Mouse (Mus musculus): ENCODE measurements around the gene Fam131a. TPM values are rescaled to one million over a fixed set of nuclear protein-coding genes. Genes with fewer than 3 reads are reported as not detected.

Gene Fam131a
- polyA plus RNA-seq, 1 experiment, result 6.2 TPM

DNA sequence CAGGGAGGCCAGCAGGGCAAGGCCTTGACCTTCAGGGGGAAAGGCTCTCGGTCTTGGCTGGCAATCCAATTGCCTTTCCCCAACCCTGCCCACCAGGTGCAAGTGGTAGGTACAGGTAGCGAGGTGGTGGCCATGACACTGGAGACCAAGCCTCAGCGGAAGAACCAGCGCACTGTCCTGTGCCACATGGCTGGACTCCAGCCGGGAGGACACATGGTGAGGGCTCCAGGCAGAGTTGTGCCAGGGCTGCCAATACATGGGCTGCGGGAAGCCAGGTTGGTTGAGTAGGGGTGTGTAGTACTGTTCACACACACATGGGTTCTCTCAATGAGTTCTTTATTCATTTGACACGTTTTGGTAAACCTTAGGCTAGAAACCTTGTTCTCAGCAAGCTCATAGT lies 43.1 kb downstream of the Fam131a start:
- Histone ChIP-seq H3K4me3 (ENCODE audit: insufficient read depth, low read length) (no peak overlapping the region), H3K4me1 (ENCODE audit: control insufficient read depth, insufficient read depth, low read length) (no peaks in the 10 kb centered on the region), H3K27ac (ENCODE audit: insufficient read depth, low read depth, low read length) (no peak overlapping the region)
- TF ChIP-seq CTCF (IDR thresholded peaks at IDR 0.05; ENCODE audit: low read depth, low read length) (no peak), POLR2A (IDR thresholded peaks at IDR 0.05; ENCODE audit: borderline replicate concordance, low read depth, low read length) (no peak)

GRCm38 (mm10) chr16:20736823-20737222 lies 43.8 kb downstream of the Fam131a start:
- Histone ChIP-seq H3K4me1 (ENCODE audit: control insufficient read depth, insufficient read depth, low read length) (no peaks in the 10 kb centered on the region), H3K27ac (ENCODE audit: insufficient read depth, low read depth, low read length) (no peak overlapping the region), H3K4me3 (ENCODE audit: insufficient read depth, low read length) (no peak overlapping the region)
- no peak for TF ChIP-seq POLR2A (IDR thresholded peaks at IDR 0.05; ENCODE audit: borderline replicate concordance, low read depth, low read length)

DNA sequence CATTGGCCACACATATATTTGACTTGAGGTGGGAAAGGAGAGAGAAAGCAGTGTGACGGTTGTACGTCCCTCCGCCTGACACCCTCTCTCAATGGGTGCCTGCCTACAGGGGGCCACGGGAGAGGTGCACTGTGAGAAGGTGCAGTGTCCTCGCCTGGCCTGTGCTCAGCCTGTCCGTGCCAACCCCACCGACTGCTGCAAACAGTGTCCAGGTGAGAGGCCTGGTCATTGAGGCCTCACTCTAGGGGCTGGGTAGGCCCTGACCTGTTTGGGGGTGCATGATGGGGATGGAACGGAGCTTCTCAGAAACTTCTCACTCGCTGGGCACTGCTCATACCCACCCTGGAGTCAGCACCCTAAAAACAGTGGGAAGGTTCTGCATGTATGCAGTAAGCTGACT lies 46.8 kb downstream of the Fam131a start:
- H3K27ac ChIP-seq (ENCODE audit: insufficient read depth, low read depth, low read length), result no peak overlapping the region
- no peak overlapping the region for H3K4me3 ChIP-seq (ENCODE audit: insufficient read depth, low read length)
- TF ChIP-seq CTCF (IDR thresholded peaks at IDR 0.05; ENCODE audit: low read depth, low read length), result no peak
- no peak for TF ChIP-seq POLR2A (IDR thresholded peaks at IDR 0.05; ENCODE audit: borderline replicate concordance, low read depth, low read length)
- no peaks in the 10 kb centered on the region for H3K4me1 ChIP-seq (ENCODE audit: control insufficient read depth, insufficient read depth, low read length)

- no peak overlapping the region for H3K27ac ChIP-seq (ENCODE audit: insufficient read depth, low read depth, low read length)
- TF ChIP-seq POLR2A (IDR thresholded peaks at IDR 0.05; ENCODE audit: borderline replicate concordance, low read depth, low read length) (no peak), CTCF (IDR thresholded peaks at IDR 0.05; ENCODE audit: low read depth, low read length) (no peak)
- H3K4me1 ChIP-seq (ENCODE audit: control insufficient read depth, insufficient read depth, low read length), result no peaks in the 10 kb centered on the region
- no peak overlapping the region for H3K4me3 ChIP-seq (ENCODE audit: insufficient read depth, low read length)
Observed at GRCm38 (mm10) chr16:20746641-20747040, 53.6 kb downstream of the Fam131a start.

GRCm38 (mm10) chr16:20750518-20750917 lies 57.5 kb downstream of the Fam131a start:
- Histone ChIP-seq H3K4me3 (ENCODE audit: insufficient read depth, low read length) (no peak overlapping the region), H3K4me1 (ENCODE audit: control insufficient read depth, insufficient read depth, low read length) (no peaks in the 10 kb centered on the region), H3K27ac (ENCODE audit: insufficient read depth, low read depth, low read length) (no peak overlapping the region)
- TF ChIP-seq CTCF (IDR thresholded peaks at IDR 0.05; ENCODE audit: low read depth, low read length) (no peak), POLR2A (IDR thresholded peaks at IDR 0.05; ENCODE audit: borderline replicate concordance, low read depth, low read length) (no peak)

Other genes starting within 250 kb of the Fam131a start
- gene Eif2b5, start 194.4 kb upstream of the Fam131a start, polyA plus RNA-seq (2012; ENCODE audit: insufficient read depth, insufficient read length, missing spikeins), result 23.9 and 25.9 TPM in 2 replicates
- gene Dvl3, start 176.3 kb upstream of the Fam131a start, polyA plus RNA-seq (2012; ENCODE audit: insufficient read depth, insufficient read length, missing spikeins), result 26.8 and 30.4 TPM in 2 replicates
- gene Ap2m1, start 157.8 kb upstream of the Fam131a start, polyA plus RNA-seq (2012; ENCODE audit: insufficient read depth, insufficient read length, missing spikeins), result 348 and 391 TPM in 2 replicates
- gene Abcf3, start 144.7 kb upstream of the Fam131a start, polyA plus RNA-seq (2012; ENCODE audit: insufficient read depth, insufficient read length, missing spikeins), result 53.5 and 74.8 TPM in 2 replicates
- gene Vwa5b2, start 103.8 kb upstream of the Fam131a start, polyA plus RNA-seq (2012; ENCODE audit: insufficient read depth, insufficient read length, missing spikeins), result not detected in 2 replicates
- 7.0 and 9.8 TPM in 2 replicates for gene Eef1akmt4, start 81.6 kb upstream of the Fam131a start, polyA plus RNA-seq (2012; ENCODE audit: insufficient read depth, insufficient read length, missing spikeins)
- not detected in 2 replicates for gene Gm49333, start 81.6 kb upstream of the Fam131a start, polyA plus RNA-seq (2012; ENCODE audit: insufficient read depth, insufficient read length, missing spikeins)
- gene Alg3, start 81.5 kb upstream of the Fam131a start, polyA plus RNA-seq (2012; ENCODE audit: insufficient read depth, insufficient read length, missing spikeins), result 10.9 and 13.1 TPM in 2 replicates
- 2.5 and 2.7 TPM in 2 replicates for gene Camk2n2, start 72.0 kb upstream of the Fam131a start, polyA plus RNA-seq (2012; ENCODE audit: insufficient read depth, insufficient read length, missing spikeins)
- gene Ece2, start 63.4 kb upstream of the Fam131a start, polyA plus RNA-seq (2012; ENCODE audit: insufficient read depth, insufficient read length, missing spikeins), result not detected in 2 replicates
- 147 and 191 TPM in 2 replicates for gene Psmd2, start 41.6 kb upstream of the Fam131a start, polyA plus RNA-seq (2012; ENCODE audit: insufficient read depth, insufficient read length, missing spikeins)
- 101 and 119 TPM in 2 replicates for gene Eif4g1, start 24.9 kb upstream of the Fam131a start, polyA plus RNA-seq (2012; ENCODE audit: insufficient read depth, insufficient read length, missing spikeins)
- gene Polr2h, start 24.4 kb downstream of the Fam131a start, polyA plus RNA-seq (2012; ENCODE audit: insufficient read depth, insufficient read length, missing spikeins), result 10.1 and 17.5 TPM in 2 replicates
- 1.0 and 1.6 TPM in 2 replicates for gene Clcn2, start 24.5 kb downstream of the Fam131a start, polyA plus RNA-seq (2012; ENCODE audit: insufficient read depth, insufficient read length, missing spikeins)
- gene Chrd, start 39.9 kb downstream of the Fam131a start, polyA plus RNA-seq (2012; ENCODE audit: insufficient read depth, insufficient read length, missing spikeins), result not detected in 2 replicates
- not detected in 2 replicates for gene Thpo, start 41.3 kb downstream of the Fam131a start, polyA plus RNA-seq (2012; ENCODE audit: insufficient read depth, insufficient read length, missing spikeins)